Mouse (Mus musculus): ENCODE measurements around the gene Safb2. TPM values are rescaled to one million over a fixed set of nuclear protein-coding genes. Genes with fewer than 3 reads are reported as not detected.

The Safb2 gene
- polyA plus RNA-seq, 1 experiment: 137 TPM

GRCm38 (mm10) chr17:56515690-56516410, 68.5 kb downstream of the Safb2 start:
- no peak overlapping the region for H3K4me3 ChIP-seq (replicated peaks; ENCODE audit: insufficient read depth, low read depth, low read length)
- no peak for DNase-seq
- TF ChIP-seq POLR2A (IDR thresholded peaks at IDR 0.05; ENCODE audit: borderline replicate concordance, insufficient read depth, low read length) (no peak), CTCF (IDR thresholded peaks at IDR 0.05; ENCODE audit: borderline replicate concordance, insufficient read depth, low read depth, low read length) (no peak)
- WGBS: 20% methylated on average over 13 of the region's 13 CpGs
- no peaks in the 10 kb centered on the region; the same call in 1 of the 2 replicates for H3K4me1 ChIP-seq (ENCODE audit: control insufficient read depth, insufficient read depth, low read length)
- H3K27ac ChIP-seq (ENCODE audit: insufficient read depth, low read length): no peak overlapping the region
- H3K27me3 ChIP-seq (ENCODE audit: control insufficient read depth, insufficient read depth, low read length): no peaks in the 10 kb centered on the region

GRCm38 (mm10) chr17:56514916-56515315, 69.5 kb downstream of the Safb2 start:
- WGBS: 45% methylated on average over 12 of the region's 12 CpGs
- no peak overlapping the region for H3K27ac ChIP-seq (ENCODE audit: insufficient read depth, low read length)
- no peak for DNase-seq
- no peak overlapping the region for H3K4me3 ChIP-seq (replicated peaks; ENCODE audit: insufficient read depth, low read depth, low read length)
- H3K4me1 ChIP-seq (ENCODE audit: control insufficient read depth, insufficient read depth, low read length): no peaks in the 10 kb centered on the region; the same call in 1 of the 2 replicates
- H3K27me3 ChIP-seq (ENCODE audit: control insufficient read depth, insufficient read depth, low read length): no peaks in the 10 kb centered on the region
- TF ChIP-seq CTCF (IDR thresholded peaks at IDR 0.05; ENCODE audit: borderline replicate concordance, insufficient read depth, low read depth, low read length): no peak
- TF ChIP-seq POLR2A (IDR thresholded peaks at IDR 0.05; ENCODE audit: borderline replicate concordance, insufficient read depth, low read length): no peak

DNA sequence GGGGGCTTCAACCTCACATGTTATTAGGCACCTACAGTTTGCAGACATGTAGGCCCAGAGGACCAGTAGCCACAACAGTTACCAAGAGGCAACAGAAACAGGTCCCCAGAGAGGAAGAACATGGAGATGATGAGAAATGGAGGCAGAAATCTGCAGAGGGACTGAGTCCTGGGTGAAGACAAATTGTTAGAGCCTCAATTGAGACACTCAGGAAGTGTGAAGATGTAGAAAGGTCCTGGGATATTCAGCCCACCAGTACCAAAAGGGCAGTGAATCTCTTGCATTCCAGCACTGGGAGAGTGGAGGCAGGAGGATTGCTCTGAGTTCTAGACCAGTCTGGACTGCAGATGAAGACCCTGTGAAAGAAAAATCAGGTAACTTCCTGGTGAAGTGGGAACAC, 70.1 kb downstream of the Safb2 start:
- Histone ChIP-seq H3K4me1 (ENCODE audit: control insufficient read depth, insufficient read depth, low read length) (peaks cover 2% of the 10 kb centered on the region), H3K27ac (ENCODE audit: insufficient read depth, low read length) (no peak overlapping the region), H3K4me3 (replicated peaks; ENCODE audit: insufficient read depth, low read depth, low read length) (no peak overlapping the region), H3K27me3 (ENCODE audit: control insufficient read depth, insufficient read depth, low read length) (no peaks in the 10 kb centered on the region)
- TF ChIP-seq CTCF (IDR thresholded peaks at IDR 0.05; ENCODE audit: borderline replicate concordance, insufficient read depth, low read depth, low read length) (no peak), POLR2A (IDR thresholded peaks at IDR 0.05; ENCODE audit: borderline replicate concordance, insufficient read depth, low read length) (no peak)
- DNase-seq: no peak

DNA sequence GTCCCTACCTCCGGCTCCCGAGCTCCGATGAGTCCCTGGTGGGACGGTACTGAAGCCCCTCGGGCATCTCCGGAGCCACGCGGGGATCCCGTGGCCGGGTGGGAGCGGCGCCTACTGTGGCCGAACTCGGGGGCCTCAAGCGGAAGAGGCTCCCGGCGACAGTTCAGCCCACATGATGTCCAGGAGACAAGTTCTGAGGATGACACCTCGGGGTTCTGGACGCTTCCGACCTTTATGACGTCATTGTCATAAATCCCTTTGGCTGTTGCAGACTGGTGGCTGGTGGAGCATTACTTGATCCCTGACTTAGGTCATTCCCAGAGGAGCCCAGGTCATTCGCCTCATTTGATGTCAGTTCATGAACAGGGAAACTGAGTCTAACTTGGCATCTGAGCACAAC, 72.1 kb downstream of the Safb2 start, which contains the start of gene Znrf4:
Gene Znrf4 (minus strand): TSS at position 122 of the 400 bp plus-strand sequence.
- no peak within 1 kb of the TSS for H3K4me3 ChIP-seq (replicated peaks; ENCODE audit: insufficient read depth, low read depth, low read length)
- 65% methylated on average over 22 of the region's 22 CpGs for WGBS
- no peak within 1 kb of the TSS for H3K27ac ChIP-seq (ENCODE audit: insufficient read depth, low read length)
- no peaks in the 10 kb centered on the region for H3K27me3 ChIP-seq (ENCODE audit: control insufficient read depth, insufficient read depth, low read length)
- H3K4me1 ChIP-seq (ENCODE audit: control insufficient read depth, insufficient read depth, low read length): peaks cover 6% of the 10 kb centered on the region
- no peak for TF ChIP-seq CTCF (IDR thresholded peaks at IDR 0.05; ENCODE audit: borderline replicate concordance, insufficient read depth, low read depth, low read length)
- no peak for TF ChIP-seq POLR2A (IDR thresholded peaks at IDR 0.05; ENCODE audit: borderline replicate concordance, insufficient read depth, low read length)
- no peak for DNase-seq

GRCm38 (mm10) chr17:56511707-56512090, 72.7 kb downstream of the Safb2 start:
- H3K4me3 ChIP-seq (replicated peaks; ENCODE audit: insufficient read depth, low read depth, low read length): no peak overlapping the region
- no peaks in the 10 kb centered on the region for H3K27me3 ChIP-seq (ENCODE audit: control insufficient read depth, insufficient read depth, low read length)
- no peak for TF ChIP-seq CTCF (IDR thresholded peaks at IDR 0.05; ENCODE audit: borderline replicate concordance, insufficient read depth, low read depth, low read length)
- TF ChIP-seq POLR2A (IDR thresholded peaks at IDR 0.05; ENCODE audit: borderline replicate concordance, insufficient read depth, low read length): no peak
- no peak for DNase-seq
- 14% methylated on average over 29 of the region's 29 CpGs for WGBS
- no peak overlapping the region for H3K27ac ChIP-seq (ENCODE audit: insufficient read depth, low read length)
- H3K4me1 ChIP-seq (ENCODE audit: control insufficient read depth, insufficient read depth, low read length): peaks cover 9% of the 10 kb centered on the region

GRCm38 (mm10) chr17:56510970-56511706, 73.2 kb downstream of the Safb2 start:
- Histone ChIP-seq H3K4me3 (replicated peaks; ENCODE audit: insufficient read depth, low read depth, low read length) (no peak overlapping the region), H3K4me1 (ENCODE audit: control insufficient read depth, insufficient read depth, low read length) (peaks cover 13% of the 10 kb centered on the region), H3K27ac (ENCODE audit: insufficient read depth, low read length) (no peak overlapping the region), H3K27me3 (ENCODE audit: control insufficient read depth, insufficient read depth, low read length) (no peaks in the 10 kb centered on the region)
- DNase-seq: peak; percentile 34 to 47
- 2% methylated on average over 60 of the region's 60 CpGs for WGBS
- TF ChIP-seq CTCF (IDR thresholded peaks at IDR 0.05; ENCODE audit: borderline replicate concordance, insufficient read depth, low read depth, low read length): no peak
- TF ChIP-seq POLR2A (IDR thresholded peaks at IDR 0.05; ENCODE audit: borderline replicate concordance, insufficient read depth, low read length): no peak

Other genes with a start within 250 kb of the Safb2 start
- 478 and 518 TPM in 2 replicates for gene Ptprs, start 108.1 kb downstream of the Safb2 start, polyA plus RNA-seq (2012; rRNA removed)
- not detected in 2 replicates for gene Znrf4, start 72.2 kb downstream of the Safb2 start, polyA plus RNA-seq (2012; rRNA removed)
- 7.2 and 7.8 TPM in 2 replicates for gene Gm20219, start 30.2 kb downstream of the Safb2 start, polyA plus RNA-seq (2012; rRNA removed)
- 139 and 141 TPM in 2 replicates for gene Safb, start 240 bp upstream of the Safb2 start, polyA plus RNA-seq (2012; rRNA removed)
- 154 and 169 TPM in 2 replicates for gene 2410015M20Rik, start 25.2 kb upstream of the Safb2 start, polyA plus RNA-seq (2012; rRNA removed)
- gene Rpl36, start 28.8 kb upstream of the Safb2 start, polyA plus RNA-seq (2012; rRNA removed): 1,004 and 1,008 TPM in 2 replicates
- gene Lonp1, start 42.3 kb upstream of the Safb2 start, polyA plus RNA-seq (2012; rRNA removed): 86.0 and 88.7 TPM in 2 replicates
- gene Catsperd, start 43.6 kb upstream of the Safb2 start, polyA plus RNA-seq (2012; rRNA removed): 1.2 and 1.4 TPM in 2 replicates
- gene Ranbp3, start 88.7 kb upstream of the Safb2 start, polyA plus RNA-seq (2012; rRNA removed): 122 and 125 TPM in 2 replicates
- 518 and 557 TPM in 2 replicates for gene Ndufa11, start 133.2 kb upstream of the Safb2 start, polyA plus RNA-seq (2012; rRNA removed)
- gene Vmac, start 133.4 kb upstream of the Safb2 start, polyA plus RNA-seq (2012; rRNA removed): 17.0 and 18.2 TPM in 2 replicates
- gene Nrtn, start 172.9 kb upstream of the Safb2 start, polyA plus RNA-seq (2012; rRNA removed): 7.2 and 9.3 TPM in 2 replicates
- gene Dus3l, start 180.2 kb upstream of the Safb2 start, polyA plus RNA-seq (2012; rRNA removed): 168 and 169 TPM in 2 replicates
- gene Prr22, start 185.7 kb upstream of the Safb2 start, polyA plus RNA-seq (2012; rRNA removed): 3.0 and 3.5 TPM in 2 replicates
- 3.1 and 3.6 TPM in 2 replicates for gene Rfx2, start 246.4 kb upstream of the Safb2 start, polyA plus RNA-seq (2012; rRNA removed)